Mouse (Mus musculus) mammary gland, adult 2 months (tissue): Measurements from ENCODE around the gene Pir. TPM values are rescaled to one million over a fixed set of nuclear protein-coding genes. Genes with fewer than 3 reads are reported as not detected.

Source experiments
- polyA plus RNA-seq: library from polyadenylated mRNA; depleted of rRNA; stranded (reverse); fragments of >200 nt; gene quantifications from 2 replicates; pipeline ENCODE4 v1.2.3, GENCODE M21; 2012; ENCODE audit warnings: low replicate concordance; rRNA removed

Pir gene
- polyA plus RNA-seq, result 4.8 and 5.0 TPM in 2 replicates

GRCm38 (mm10) chrX:164269285-164269761 is at the start of gene Pir:
Pir (plus strand) TSS chrX:164269371.

GRCm38 (mm10) chrX:164258057-164258456 is 11.1 kb upstream of the Pir start, which contains the start of gene Bmx:
Bmx (minus strand) TSS chrX:164258193.

GRCm38 (mm10) chrX:164373081-164373480 is 103.9 kb downstream of the Pir start, which contains the start of gene Vegfd:
Vegfd (plus strand) TSS chrX:164373378.

GRCm38 (mm10) chrX:164419471-164419939 is 150.3 kb downstream of the Pir start, which contains the start of gene Piga:
Piga (plus strand) TSS chrX:164419787.

Other genes with a start within 250 kb of the Pir start
- gene Car5b, start 241.4 kb upstream of the Pir start, polyA plus RNA-seq, result 40.7 and 80.7 TPM in 2 replicates
- gene Siah1b, start 192.9 kb upstream of the Pir start, polyA plus RNA-seq, result 3.5 and 5.2 TPM in 2 replicates
- gene Cltrn, start 180.5 kb upstream of the Pir start, polyA plus RNA-seq, result not detected in 2 replicates
- 0.04 and 0.23 TPM in 2 replicates for gene Ace2, start 130.0 kb upstream of the Pir start, polyA plus RNA-seq
- gene Bmx, start 11.2 kb upstream of the Pir start, polyA plus RNA-seq, result 0.13 and 0.56 TPM in 2 replicates
- 6.6 and 8.4 TPM in 2 replicates for gene Vegfd, start 104.0 kb downstream of the Pir start, polyA plus RNA-seq
- gene Piga, start 150.4 kb downstream of the Pir start, polyA plus RNA-seq, result 1.0 and 2.7 TPM in 2 replicates
- gene Asb11, start 167.6 kb downstream of the Pir start, polyA plus RNA-seq, result 0.12 and 27.8 TPM in 2 replicates
- not detected in 2 replicates for gene Asb9, start 237.0 kb downstream of the Pir start, polyA plus RNA-seq